Mouse (Mus musculus): ENCODE data around the gene Zfp810. TPM values are rescaled to one million over a fixed set of nuclear protein-coding genes. Genes with fewer than 3 reads are reported as not detected.
A peak's percentile ranks its signal among the peaks of the same experiment; 100 is the strongest.
"Not testable (repeated sequence)": the region's sequence is repeated elsewhere in the genome, so short reads cannot be mapped to it uniquely, and the experiment has no call there.

The Zfp810 gene
- under 1 TPM; 0.69 to 0.72 TPM for total RNA-seq (2021)
- long read RNA-seq, experiment 1, partial matches to known transcripts = 0 of 1 reads
- long read RNA-seq, experiment 1, other reads (novel, unspliced or antisense) = 0 of 1 reads
- long read RNA-seq, experiment 2, partial matches to known transcripts = 0 of 1 reads
- long read RNA-seq, experiment 2, other reads (novel, unspliced or antisense) = 1 of 1 reads

DNA sequence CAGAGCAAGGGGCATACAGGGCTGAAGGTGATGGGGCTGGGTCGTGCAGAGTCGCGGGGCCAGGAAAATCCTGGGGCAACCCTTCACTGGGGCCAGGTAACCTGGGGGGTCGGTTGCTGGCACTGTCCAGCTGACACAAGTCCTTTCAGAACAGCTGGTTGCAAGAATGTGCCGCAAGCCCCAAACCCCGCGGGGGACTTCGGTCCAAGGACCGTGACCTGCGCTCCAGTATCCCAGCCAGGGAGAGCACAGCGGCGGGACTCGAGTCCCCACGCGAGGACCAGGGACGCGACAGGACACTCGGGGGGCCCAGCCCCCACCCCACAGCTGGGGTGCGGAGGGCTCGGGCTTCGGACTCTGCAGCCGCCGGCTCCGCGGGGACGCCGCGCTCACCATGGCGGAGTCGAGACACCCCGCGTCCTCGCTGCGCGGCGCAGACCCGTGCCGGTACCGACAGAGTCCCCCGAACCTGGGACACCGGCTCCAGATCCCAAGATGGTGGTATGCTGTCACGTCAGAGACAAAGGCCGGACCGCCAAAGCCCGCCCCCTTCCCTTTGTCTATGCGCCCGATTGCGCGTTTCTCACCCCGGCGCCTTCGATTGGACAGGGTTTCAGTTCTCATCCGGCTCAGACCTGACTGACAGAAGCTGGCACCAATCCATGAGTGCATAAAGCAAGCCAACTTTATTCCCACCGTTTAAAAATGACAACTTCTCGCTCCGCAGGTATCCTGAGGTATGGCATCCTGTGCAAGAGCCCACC is at the start of gene Zfp810:
Zfp810 (minus strand) TSS at position 493 of the 764 bp plus-strand sequence.
- intact Hi-C loops (cut with DNase I) = no loop called here
- peak; percentile 76 to 80 for DNase-seq

DNA sequence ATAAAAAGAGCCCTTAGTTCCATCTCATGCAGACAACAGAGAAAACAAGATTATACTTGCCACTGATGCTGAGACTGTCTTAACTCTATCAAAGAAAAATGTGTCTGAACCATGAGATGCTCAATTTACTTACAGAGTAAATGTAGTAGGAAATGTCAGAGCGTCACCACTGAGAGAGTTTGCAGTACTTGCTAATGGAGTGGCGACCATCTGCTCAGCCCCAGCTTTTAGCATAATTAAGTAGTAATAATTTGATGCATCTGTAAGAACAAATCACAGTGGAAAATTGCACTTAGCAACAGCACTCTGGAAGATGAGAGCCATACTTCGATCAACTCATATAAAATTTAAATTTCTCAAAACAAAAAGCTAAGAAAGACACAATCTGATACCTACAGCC is 48.5 kb upstream of the Zfp810 start:
- DNase-seq = no peak
- intact Hi-C loops (cut with DNase I) = no loop called here

DNA sequence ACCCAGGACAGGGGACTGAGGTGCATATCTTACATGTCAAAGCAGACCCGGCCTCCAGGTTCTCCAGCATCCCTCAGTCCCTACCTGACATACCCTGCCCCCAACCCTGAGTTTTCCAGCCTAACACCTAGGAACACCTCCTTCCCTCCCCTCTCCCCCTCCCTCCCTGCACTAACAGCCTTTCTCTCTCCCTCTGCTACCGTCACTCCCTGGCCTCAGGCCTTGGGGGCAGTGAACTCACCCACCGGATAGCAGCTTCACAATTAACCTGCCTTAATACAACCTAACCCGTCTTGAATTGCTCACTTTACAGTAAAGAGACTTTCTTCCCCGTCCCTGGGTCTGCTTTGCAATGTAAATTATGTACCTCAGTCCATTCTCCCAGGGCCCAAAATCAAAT is 46.5 kb upstream of the Zfp810 start:
- intact Hi-C loops (cut with DNase I) = no loop called here

DNA sequence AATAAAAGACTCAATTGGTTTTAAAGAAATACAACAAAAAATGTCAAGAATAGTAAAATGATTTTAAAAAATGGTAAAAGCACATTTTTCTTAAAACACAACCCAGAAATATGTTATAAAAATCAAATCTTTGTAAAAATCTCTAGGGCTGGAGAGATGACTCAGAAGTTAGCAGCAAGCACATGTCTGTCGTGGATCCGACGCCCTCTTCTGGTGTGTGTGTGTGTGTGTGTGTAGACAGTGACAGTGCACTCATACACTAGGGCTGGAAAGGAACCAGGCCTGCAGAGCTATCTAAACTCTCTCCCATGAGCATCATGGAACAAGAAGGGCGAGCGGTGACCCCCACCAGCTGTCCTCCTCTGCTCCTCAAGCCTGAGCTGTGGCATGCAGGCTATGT is 46.0 kb upstream of the Zfp810 start:
- intact Hi-C loops (cut with DNase I) = no loop called here
- DNase-seq = no peak

More for the DNA sequence above, 46.5 kb upstream of the Zfp810 start:
- DNase-seq = no peak

DNA sequence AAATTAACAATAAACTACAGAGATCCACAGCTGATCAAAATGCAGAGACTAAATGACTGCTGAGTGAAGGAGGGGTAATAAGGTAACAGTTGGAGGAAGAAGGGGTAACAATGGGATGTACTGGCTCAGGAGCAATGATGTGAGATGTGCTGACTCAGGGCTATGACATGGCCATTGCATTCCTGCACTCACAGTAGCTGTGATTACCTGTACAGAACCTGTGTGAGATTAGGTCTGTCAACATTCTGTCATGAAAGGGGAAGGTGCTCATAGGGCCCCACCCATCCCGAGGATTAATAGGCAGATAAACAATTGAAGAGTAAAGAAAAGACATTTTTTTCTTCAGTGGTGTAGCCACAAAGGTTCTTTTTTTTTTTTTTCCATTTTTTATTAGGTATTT is 32.9 kb upstream of the Zfp810 start:
- intact Hi-C loops (cut with DNase I) = no loop called here
- DNase-seq = no peak

DNA sequence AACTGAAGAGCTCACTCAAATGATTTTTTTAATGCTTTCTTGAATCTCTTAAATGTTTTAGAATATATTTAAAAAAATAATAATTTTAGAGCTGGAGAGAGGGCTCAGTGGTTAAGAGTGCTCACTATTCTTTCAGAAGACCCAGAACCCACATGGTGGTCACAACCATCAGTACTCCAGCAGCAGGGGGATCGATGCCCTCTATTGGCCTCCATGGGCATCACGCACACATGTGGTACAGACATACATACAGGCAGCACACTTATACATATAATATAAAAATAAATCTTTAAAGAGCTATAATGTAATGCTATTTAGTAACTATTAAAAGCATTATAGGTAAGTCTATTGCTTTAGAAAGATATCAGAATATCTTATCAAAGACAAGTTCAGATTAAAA is 29.8 kb upstream of the Zfp810 start:
- no peak for DNase-seq
- intact Hi-C loops (cut with DNase I) = no loop called here

DNA sequence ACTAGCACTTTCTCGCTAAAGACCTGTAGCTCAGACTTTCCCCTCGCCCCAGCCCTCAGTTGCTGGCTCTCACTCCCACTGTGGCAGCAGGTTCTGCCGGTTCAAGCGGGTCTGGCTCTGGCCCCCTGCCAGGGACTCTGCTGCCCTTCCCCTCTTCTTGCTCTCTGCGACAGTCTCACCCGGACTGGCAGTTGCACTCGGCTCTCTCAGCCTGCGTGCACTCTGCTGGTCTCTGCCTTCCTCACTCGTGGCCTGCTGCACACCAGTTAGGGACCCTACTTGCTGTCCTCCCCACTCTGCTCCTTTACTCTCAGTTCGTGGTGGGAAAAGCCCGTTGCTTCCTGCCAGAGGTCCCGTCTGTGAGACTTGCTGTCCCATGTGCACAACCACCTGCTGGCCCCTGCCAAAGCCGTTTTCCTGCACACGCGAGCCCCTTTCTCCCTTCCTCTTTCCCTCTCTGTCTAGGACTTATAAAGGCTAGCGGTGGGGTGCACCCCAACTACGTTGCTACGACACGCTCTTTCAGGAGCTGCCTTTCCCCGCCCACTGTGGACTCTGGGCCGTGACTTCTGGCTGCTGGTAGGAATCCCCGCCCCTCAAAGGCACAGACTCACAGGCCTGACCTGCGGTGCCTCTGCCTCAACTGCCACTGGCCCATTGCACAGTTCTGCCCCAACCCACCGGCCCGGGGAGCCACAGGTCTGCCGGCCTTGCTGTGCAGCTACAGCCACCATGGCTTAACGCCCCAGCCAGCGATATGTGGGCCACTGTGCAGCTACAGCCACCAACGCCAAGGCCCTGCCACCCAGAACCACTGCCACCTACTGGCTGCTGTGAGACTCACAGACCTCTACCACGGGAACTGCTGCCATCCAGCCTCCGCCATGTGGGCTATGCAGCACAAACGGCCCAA is 20.3 kb upstream of the Zfp810 start:
- DNase-seq = peak; percentile 73 to 78
- intact Hi-C loops (cut with DNase I) = loop anchor here (5.0 kb wide), 1 partner anchor 95 kb away; no protein-coding TSS in a partner anchor

DNA sequence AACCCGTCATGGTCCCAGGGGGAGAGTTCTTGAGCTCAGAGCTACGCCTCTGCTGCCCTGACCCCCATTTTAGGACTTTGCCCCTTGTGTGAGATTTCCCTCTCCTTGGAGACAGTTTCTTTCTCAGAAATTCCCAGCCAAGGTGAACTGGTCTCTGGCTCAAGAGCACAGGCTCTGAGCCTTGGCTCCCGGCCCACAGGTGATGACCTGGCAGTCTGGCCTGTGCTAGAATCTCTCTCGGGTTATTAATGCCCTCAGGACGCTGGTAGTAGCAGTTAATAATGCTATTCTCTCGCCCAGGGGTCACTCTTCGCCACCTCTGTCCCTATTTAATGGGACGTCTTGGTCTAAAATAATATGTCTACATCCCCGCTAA is 19.6 kb upstream of the Zfp810 start:
- DNase-seq = no peak
- intact Hi-C loops (cut with DNase I) = loop anchor here (5.0 kb wide), 1 partner anchor 95 kb away; no protein-coding TSS in a partner anchor

DNA sequence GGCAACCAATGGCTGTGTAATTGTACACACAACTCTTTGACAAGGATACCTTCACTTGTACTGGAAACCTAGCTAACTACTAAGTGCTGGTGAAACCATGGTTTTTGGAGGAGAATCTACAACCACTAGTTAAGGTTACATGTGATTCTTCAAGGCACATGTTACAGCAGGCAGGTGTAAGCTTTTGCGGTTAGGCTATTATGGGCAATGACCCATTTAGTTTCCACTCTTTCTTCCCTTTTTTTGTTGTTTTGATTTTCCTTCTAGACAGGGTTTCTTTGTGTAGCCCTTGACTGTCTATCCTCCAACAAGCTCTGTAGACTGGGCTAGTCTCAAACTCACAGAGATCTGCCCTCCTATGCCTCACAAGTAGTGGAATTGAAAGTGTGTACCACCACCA is 17.1 kb upstream of the Zfp810 start:
- intact Hi-C loops (cut with DNase I) = no loop called here
- DNase-seq = no peak

DNA sequence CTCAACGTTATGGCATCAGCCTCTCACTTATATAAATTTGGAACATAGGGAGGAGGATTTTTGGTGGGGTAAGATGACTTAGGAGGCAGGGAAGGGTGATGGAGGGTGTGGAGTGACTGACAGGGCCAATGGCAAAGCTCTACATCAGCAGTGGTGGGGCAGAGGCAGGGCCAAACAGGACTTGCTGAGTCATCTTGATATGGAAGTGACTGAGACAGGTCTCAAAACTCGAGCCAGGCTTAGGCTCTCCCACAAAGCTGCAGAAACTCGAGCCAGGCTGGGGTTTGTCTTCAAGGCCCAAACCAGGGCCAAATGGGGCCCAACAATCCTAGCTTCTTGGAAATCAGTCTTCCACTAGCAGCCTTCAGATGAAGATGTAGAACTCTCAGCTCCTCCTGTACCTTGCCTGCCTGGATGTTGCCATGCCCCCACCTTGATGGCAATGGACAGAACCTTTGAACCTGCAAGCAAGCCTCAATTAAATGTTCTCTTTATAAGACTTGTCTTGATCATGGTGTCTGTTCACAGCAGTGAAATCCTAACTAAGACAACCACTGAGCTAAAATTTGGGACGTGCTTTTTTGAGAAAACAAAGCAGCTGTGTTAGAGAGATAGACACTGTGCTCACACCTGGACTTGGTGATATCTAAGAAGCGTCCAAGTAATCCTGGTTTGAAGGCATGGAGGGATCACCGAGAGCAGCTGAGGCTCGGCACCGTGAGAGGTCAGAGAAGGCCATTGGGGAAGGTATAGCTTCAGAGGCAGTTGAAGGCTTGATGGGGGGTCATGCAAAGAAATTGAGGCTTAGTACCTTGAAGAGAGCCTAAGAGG is 15.1 kb upstream of the Zfp810 start:
- intact Hi-C loops (cut with DNase I) = no loop called here

DNA sequence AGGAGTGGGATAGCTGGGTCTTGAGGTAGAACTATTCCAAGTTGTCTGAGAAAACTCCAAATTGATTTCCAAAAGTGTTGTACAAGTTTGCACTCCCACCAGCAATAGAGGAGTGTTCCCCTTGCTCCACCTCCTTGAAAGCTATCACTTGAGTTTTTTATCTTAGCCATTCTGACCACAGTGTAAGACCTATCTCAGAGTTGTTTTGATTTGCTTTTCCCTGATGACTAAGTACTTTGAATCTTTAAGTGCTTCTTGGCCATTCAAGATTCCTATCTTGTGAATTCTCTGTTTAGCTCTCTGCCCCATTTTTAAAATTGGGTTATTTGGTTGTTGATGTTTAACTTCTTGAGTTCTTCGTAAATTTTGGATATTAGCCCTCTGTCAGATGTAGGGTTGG is 11.7 kb upstream of the Zfp810 start:
- DNase-seq = no peak
- intact Hi-C loops (cut with DNase I) = no loop called here

More for the DNA sequence above, 15.1 kb upstream of the Zfp810 start:
- no peak for DNase-seq

DNA sequence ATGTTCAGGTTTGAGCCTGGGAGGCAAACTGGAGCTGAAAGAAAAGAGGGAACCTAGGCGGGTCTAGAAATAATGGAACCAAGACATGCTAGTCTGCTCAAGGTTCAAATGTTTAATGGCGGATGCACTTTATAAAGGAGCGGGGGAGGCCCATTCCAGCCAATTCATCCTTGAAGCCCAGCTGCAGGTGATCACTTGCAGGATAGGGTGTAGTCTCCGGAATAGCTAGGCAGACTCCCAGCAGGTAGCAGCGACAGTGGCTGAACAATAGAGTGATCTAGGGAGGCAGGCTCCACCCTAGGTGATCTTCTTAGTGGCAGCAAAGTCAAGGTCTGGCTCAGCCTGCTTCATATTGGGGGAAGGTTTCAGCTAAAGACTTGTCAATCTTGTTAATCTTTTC is 8.6 kb upstream of the Zfp810 start:
- DNase-seq; intact Hi-C loops (cut with DNase I): not testable (repeated sequence)

DNA sequence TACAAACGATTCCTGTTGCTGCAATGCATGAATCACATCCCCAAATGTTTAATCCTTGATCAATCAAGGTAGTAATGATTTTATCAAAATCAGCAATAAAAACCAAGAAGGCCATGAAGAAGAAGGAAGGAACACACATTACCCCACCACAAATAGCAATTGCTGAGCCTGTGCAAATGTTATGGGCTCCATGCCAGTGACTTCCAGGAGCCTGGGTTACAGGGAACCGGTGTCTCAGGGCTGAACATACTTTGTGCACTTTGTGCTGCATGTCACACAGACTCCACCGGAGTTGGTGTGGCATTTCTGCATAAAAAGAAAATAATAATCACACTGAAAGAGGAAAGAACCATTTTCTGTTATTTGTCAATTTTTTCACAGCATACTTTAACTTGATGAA is 6.6 kb upstream of the Zfp810 start:
- no peak for DNase-seq
- intact Hi-C loops (cut with DNase I) = no loop called here

DNA sequence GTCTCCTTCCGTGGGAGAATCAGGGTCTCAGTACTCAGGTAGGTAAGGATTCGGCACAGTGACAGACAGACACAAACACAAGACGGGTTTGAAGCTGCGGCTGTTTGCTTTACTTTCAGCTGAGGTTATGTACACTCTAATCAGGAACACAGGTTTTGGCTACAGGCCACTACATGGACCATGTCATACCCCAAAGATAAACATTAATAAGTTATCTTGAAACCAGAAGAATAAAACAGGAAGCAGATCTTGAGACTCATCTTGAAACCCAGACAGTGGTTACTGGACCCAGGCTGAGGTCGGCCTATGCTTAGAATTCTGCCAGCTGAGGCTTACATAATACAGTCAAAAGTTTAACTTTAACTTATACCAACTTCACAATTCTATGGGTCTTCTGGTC is 5.8 kb upstream of the Zfp810 start:
- no peak for DNase-seq
- intact Hi-C loops (cut with DNase I) = no loop called here

DNA sequence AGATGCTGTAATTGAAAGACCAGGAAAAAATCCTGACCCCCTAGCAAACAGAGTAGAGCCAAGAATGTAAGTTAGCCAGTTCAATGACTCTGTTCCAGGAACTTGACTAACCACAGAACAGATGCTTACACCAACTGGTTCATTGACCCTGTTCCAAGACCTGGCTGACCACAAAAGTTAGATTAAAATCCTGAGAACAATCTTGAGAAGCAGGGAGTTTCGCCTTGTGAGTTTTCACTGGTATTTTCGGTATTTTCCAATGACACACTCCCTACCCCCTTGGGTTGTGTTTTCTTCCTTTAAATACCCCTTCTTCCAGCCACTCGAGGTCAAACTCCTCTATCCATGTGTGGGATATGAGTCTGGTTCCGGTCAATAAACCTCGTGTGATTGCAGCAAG is 2.2 kb upstream of the Zfp810 start:
- DNase-seq = no peak
- intact Hi-C loops (cut with DNase I) = no loop called here

DNA sequence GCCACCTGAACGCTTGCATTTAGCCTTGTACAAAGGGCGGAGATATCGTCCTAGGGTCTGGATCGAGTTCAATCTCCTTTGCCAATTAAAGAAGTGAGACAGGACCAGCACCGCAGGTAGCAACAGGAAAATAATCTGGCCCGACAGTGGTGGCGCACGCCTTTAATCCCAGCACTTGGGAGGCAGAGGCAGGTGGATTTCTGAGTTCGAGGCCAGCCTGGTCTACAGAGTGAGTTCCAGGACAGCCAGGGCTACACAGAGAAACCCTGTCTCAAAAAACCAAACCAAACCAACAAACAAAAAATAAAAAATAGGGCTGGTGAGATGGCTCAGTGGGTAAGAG is 443 bp upstream of the Zfp810 start:
- intact Hi-C loops (cut with DNase I); DNase-seq: not testable (repeated sequence)

DNA sequence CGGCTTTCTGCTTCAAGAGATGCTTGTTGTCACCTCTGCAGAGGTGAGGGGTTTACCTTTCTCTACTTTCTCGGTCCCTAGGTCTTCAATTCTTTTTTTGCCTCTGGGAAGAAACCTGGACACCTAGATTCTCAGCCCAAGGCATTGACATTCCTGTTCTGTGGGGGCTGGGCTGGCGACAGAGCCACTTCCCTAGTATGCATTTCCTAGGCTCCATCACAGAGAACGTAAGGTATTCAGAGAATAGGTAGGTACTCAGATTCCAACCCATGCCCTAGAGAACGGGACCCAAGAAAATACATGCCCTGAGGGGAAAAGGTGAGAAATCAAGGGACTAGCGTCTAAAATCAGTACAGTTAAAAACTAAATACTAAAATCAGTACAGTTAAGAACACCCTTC is 722 bp downstream of the Zfp810 start:
- no peak for DNase-seq
- intact Hi-C loops (cut with DNase I) = no loop called here

DNA sequence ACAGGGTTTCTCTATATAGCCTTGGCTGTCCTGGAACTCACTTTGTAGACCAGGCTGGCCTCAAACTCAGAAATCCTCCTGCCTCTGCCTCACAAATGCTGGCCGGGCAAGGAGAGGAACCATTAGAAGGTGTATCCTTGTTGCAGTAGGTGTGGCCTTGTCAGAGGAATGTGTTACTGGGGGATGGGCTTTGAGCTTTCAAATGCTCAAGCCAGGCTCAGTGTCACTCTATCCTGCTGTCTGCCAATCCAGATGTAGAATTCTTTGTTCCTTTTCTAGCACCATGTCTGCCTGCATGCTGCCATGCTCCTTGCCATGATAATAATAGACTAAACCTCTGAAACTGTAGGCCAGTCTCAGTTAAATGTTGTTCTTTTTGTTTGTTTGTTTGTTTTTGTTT is 5.2 kb downstream of the Zfp810 start:
- no peak for DNase-seq
- intact Hi-C loops (cut with DNase I) = no loop called here

DNA sequence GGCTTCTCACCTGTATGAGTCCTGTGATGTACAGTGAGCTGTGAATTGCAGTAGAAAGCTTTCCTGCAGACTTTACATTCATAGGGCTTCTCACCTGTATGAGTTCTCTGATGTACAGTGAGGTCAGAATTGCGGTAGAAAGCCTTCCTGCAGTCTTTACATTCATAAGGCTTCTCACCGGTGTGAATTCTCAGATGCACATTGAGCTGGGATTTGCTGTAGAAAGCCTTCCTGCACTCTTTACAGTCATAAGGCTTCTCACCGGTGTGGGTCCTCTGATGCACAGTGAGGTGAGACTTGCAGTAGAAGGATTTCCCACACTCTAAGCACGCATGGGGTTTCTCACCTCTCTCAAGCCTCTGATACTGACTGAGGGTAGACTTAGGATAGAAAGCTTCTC is 28.7 kb downstream of the Zfp810 start:
- no peak for DNase-seq
- intact Hi-C loops (cut with DNase I) = no loop called here

DNA sequence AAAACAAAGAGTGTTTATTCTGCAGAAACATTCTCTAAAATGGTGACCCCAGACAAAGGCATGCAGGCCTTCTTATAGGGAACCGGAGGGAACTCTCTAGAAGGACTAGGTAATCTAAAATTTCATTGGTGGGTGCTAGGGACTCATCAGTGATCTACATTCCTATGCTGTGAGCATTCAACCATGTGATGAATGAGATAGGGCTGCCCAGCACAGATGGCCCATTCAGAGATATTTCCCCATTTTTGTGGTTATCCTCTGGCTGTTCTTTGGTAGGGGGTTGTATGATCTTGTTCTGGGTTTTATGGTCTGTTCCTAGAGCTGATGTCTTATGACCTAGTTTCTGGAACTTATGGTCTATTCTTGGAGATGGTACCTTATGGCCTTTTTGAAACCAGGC is 38.6 kb downstream of the Zfp810 start:
- intact Hi-C loops (cut with DNase I) = no loop called here
- no peak for DNase-seq

DNA sequence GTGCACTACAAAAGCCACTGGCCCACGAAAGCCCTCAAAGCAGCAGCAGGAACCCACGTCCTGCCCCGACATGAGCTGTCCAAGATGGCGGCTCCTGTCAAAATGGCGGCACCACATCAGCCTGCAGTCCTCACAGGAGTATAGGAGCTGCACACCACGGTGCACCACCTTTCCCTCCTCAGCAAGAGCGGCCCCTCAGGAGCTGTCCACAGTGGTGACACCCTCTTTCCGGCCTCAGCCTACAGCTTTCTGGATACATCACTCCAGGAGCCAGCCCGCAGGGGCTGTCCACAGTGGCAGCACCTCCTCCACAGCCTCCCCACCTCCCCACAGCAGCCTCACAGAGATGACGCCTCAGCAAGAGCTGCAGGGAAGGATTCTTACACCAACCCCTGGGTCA is 44.8 kb downstream of the Zfp810 start:
- intact Hi-C loops (cut with DNase I) = no loop called here
- no peak for DNase-seq
